Mouse (Mus musculus): ENCODE results near the gene Fam131a.

The Fam131a gene

GRCm38 (mm10) chr16:20695622-20696323 is 2.7 kb downstream of the Fam131a start:
- no peak for DNase-seq (ENCODE audit: low spot score in 2 of 2)

- DNase-seq (ENCODE audit: low spot score in 2 of 2), result no peak
These were observed 6.2 kb downstream of the Fam131a start for GRCm38 (mm10) chr16:20699266-20699665.

- no peak for DNase-seq (ENCODE audit: low spot score in 2 of 2)
These were observed 7.0 kb downstream of the Fam131a start for GRCm38 (mm10) chr16:20700036-20700435.

GRCm38 (mm10) chr16:20701316-20701715 is 8.3 kb downstream of the Fam131a start:
- no peak for DNase-seq (ENCODE audit: low spot score in 2 of 2)

GRCm38 (mm10) chr16:20701729-20702521 is 8.9 kb downstream of the Fam131a start:
- no peak for DNase-seq (ENCODE audit: low spot score in 2 of 2)

- peak; percentile 51 to 69 for DNase-seq (ENCODE audit: low spot score in 2 of 2)
These were observed 9.5 kb downstream of the Fam131a start for GRCm38 (mm10) chr16:20702522-20702893.

- DNase-seq (ENCODE audit: low spot score in 2 of 2), result no peak
These were observed 10.0 kb downstream of the Fam131a start for GRCm38 (mm10) chr16:20703071-20703470.

- no peak for DNase-seq (ENCODE audit: low spot score in 2 of 2)
These were observed 10.8 kb downstream of the Fam131a start for GRCm38 (mm10) chr16:20703699-20704400.

GRCm38 (mm10) chr16:20705786-20706185 is 12.7 kb downstream of the Fam131a start:
- no peak for DNase-seq (ENCODE audit: low spot score in 2 of 2)

- no peak for DNase-seq (ENCODE audit: low spot score in 2 of 2)
These were observed 13.5 kb downstream of the Fam131a start for GRCm38 (mm10) chr16:20706407-20707055.

GRCm38 (mm10) chr16:20708220-20708938 is 15.3 kb downstream of the Fam131a start:
- DNase-seq (ENCODE audit: low spot score in 2 of 2), result no peak

GRCm38 (mm10) chr16:20708939-20709734 is 16.1 kb downstream of the Fam131a start:
- DNase-seq (ENCODE audit: low spot score in 2 of 2), result no peak

- DNase-seq (ENCODE audit: low spot score in 2 of 2), result no peak
These were observed 17.3 kb downstream of the Fam131a start for GRCm38 (mm10) chr16:20710370-20710769.

- no peak for DNase-seq (ENCODE audit: low spot score in 2 of 2)
These were observed 17.8 kb downstream of the Fam131a start for GRCm38 (mm10) chr16:20710810-20711209.

- no peak for DNase-seq (ENCODE audit: low spot score in 2 of 2)
These were observed 19.1 kb downstream of the Fam131a start for GRCm38 (mm10) chr16:20712190-20712589.

GRCm38 (mm10) chr16:20712889-20713288 is 19.8 kb downstream of the Fam131a start:
- DNase-seq (ENCODE audit: low spot score in 2 of 2), result no peak

GRCm38 (mm10) chr16:20714307-20715080 is 21.5 kb downstream of the Fam131a start:
- no peak for DNase-seq (ENCODE audit: low spot score in 2 of 2)

- DNase-seq (ENCODE audit: low spot score in 2 of 2), result no peak
These were observed 22.1 kb downstream of the Fam131a start for GRCm38 (mm10) chr16:20715161-20715560.

GRCm38 (mm10) chr16:20715566-20715965 is 22.5 kb downstream of the Fam131a start:
- no peak for DNase-seq (ENCODE audit: low spot score in 2 of 2)

Data from spleen, postnatal 14 days (tissue).